Mouse (Mus musculus): ENCODE measurements around the gene Vmn1r41. TPM values are rescaled to one million over a fixed set of nuclear protein-coding genes. Genes with fewer than 3 reads are reported as not detected.

Gene Vmn1r41
- polyA plus RNA-seq (2011; ENCODE audit: insufficient read depth, insufficient read length, low replicate concordance, missing spikeins), result not detected in 2 replicates

DNA sequence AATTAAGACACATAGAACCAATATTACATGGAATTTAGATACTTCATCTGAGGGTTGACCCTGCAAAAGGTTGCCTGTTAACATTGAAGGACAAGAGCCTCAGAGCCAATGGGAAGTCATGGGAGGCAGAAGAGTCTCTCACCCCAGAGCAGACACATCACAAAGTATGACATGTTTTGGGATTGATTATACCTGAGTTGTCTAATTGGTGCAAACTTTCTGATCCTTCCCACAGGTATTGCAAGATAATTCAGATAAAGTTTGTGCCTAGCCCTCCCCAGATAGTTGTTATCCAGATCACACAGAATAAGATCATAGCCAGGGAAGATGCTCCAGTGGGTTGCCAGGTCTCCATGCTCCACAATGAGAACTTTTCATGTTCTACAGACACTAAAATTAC, at the start of gene Vmn1r41:
Gene Vmn1r41 (plus strand): TSS at position 301 of the 400 bp plus-strand sequence.
- Histone ChIP-seq H3K4me1 (ENCODE audit: control insufficient read depth, insufficient read depth, low read length) (no peaks in the 10 kb centered on the region), H3K27ac (ENCODE audit: control insufficient read depth, insufficient read depth, low read depth, low read length, poor library complexity) (no peak within 1 kb of the TSS), H3K4me3 (replicated peaks; ENCODE audit: control insufficient read depth, low read depth, low read length) (no peak within 1 kb of the TSS)
- TF ChIP-seq POLR2A (IDR thresholded peaks at IDR 0.05; ENCODE audit: borderline replicate concordance, control insufficient read depth, low read depth, low read length), result no peak
- TF ChIP-seq CTCF (IDR thresholded peaks at IDR 0.05; ENCODE audit: control insufficient read depth, insufficient read depth, low read length), result no peak

DNA sequence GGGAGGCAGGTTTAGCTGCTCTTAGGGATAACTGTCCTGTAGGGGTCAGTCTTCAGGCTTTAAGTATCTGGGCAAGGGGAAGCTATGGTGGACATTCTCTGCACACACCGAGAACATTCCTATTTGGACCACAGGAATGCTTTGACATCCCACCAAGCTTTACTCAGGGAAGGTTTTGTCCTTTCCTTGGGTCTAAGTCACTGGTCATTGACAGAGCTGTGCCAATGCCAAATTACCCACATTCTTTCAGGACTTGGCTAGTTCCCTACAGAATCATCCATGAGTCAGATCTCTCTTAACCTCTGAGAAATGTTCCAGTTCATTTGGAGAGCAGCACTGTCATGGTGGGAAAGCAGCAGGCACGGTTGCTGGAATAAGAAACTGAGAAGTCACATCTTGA, 33.9 kb upstream of the Vmn1r41 start:
- 72% methylated on average over 2 of the region's 2 CpGs for WGBS
- Histone ChIP-seq H3K4me1 (ENCODE audit: control insufficient read depth, insufficient read depth, low read length) (no peaks in the 10 kb centered on the region), H3K4me3 (replicated peaks; ENCODE audit: control insufficient read depth, low read depth, low read length) (no peak overlapping the region), H3K27ac (ENCODE audit: control insufficient read depth, insufficient read depth, low read depth, low read length, poor library complexity) (no peak overlapping the region)
- TF ChIP-seq POLR2A (IDR thresholded peaks at IDR 0.05; ENCODE audit: borderline replicate concordance, control insufficient read depth, low read depth, low read length), result no peak
- no peak for TF ChIP-seq CTCF (IDR thresholded peaks at IDR 0.05; ENCODE audit: control insufficient read depth, insufficient read depth, low read length)

DNA sequence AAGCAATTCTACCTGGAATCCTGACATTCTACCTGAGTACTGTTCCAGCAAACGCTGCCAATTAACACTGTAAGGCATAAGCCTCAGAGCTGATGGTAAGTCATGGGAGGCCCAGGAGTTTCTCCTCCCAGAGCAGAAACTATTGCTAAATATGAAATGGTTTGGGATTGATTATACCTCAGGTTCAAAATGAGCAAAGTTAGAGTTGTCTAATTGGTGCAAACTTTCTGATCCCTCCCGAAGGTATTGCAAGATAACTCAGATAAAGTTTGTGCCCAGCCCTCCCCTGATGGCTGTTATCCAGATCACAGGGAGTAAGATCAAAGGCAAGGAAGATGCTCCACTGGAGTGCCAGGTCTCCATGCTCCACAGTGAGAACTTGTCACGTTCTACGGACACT, 33.3 kb upstream of the Vmn1r41 start, which contains the start of gene Vmn1r40:
Gene Vmn1r40 (plus strand): TSS at position 301 of the 400 bp plus-strand sequence.
- H3K4me1 ChIP-seq (ENCODE audit: control insufficient read depth, insufficient read depth, low read length), result no peaks in the 10 kb centered on the region
- WGBS, result 69% methylated on average over 4 of the region's 4 CpGs

DNA sequence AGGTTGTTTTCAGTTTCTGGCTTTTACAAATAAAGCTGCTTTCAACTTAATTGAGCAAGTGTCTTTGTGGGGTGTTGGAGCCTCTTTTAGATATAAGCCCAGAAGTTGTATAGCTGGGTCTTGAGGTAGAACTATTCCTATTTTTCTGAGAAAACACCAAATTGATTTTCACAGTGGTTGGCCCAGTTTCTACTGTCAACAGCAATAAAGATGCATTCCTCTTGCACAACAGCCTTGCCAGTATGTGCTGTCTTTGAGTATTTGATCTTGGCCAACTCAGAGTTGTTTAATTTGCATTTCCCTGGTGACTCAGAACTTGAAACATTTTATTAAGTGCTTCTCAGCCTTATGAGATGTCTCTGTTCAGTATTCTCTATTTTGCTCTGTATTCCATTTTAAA, 22.5 kb upstream of the Vmn1r41 start:
- H3K4me3 ChIP-seq (replicated peaks; ENCODE audit: control insufficient read depth, low read depth, low read length), result no peak overlapping the region
- H3K27ac ChIP-seq (ENCODE audit: control insufficient read depth, insufficient read depth, low read depth, low read length, poor library complexity), result no peak overlapping the region
- TF ChIP-seq CTCF (IDR thresholded peaks at IDR 0.05; ENCODE audit: control insufficient read depth, insufficient read depth, low read length) (no peak), POLR2A (IDR thresholded peaks at IDR 0.05; ENCODE audit: borderline replicate concordance, control insufficient read depth, low read depth, low read length) (no peak)
- no peaks in the 10 kb centered on the region for H3K4me1 ChIP-seq (ENCODE audit: control insufficient read depth, insufficient read depth, low read length)

More for the DNA sequence above, 33.3 kb upstream of the Vmn1r41 start, which contains the start of gene Vmn1r40:
- H3K27ac ChIP-seq (ENCODE audit: control insufficient read depth, insufficient read depth, low read depth, low read length, poor library complexity), result no peak within 1 kb of the TSS
- no peak within 1 kb of the TSS for H3K4me3 ChIP-seq (replicated peaks; ENCODE audit: control insufficient read depth, low read depth, low read length)
- no peak for TF ChIP-seq POLR2A (IDR thresholded peaks at IDR 0.05; ENCODE audit: borderline replicate concordance, control insufficient read depth, low read depth, low read length)
- TF ChIP-seq CTCF (IDR thresholded peaks at IDR 0.05; ENCODE audit: control insufficient read depth, insufficient read depth, low read length), result no peak

DNA sequence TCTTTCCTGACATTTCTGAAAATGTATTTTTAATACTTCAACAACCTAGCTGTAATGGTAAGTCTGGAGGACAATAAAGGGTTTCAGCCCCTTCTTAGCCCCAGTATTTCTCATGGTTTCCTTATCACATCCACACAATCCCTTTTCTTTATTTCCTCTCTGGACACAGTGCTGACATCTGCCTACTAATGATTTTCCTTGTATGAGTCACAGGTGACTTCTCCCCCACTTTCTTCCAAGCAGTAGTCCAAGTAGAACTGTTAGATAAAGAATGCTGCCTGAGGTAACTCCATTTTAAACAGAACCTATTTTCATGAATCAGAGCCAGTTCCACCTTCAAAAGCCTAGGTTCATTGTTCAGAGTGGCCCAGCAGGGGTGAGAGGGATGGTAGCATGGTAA, 2.2 kb downstream of the Vmn1r41 start:
- no peaks in the 10 kb centered on the region for H3K4me1 ChIP-seq (ENCODE audit: control insufficient read depth, insufficient read depth, low read length)
- no peak overlapping the region for H3K27ac ChIP-seq (ENCODE audit: control insufficient read depth, insufficient read depth, low read depth, low read length, poor library complexity)
- TF ChIP-seq POLR2A (IDR thresholded peaks at IDR 0.05; ENCODE audit: borderline replicate concordance, control insufficient read depth, low read depth, low read length), result no peak
- no peak for TF ChIP-seq CTCF (IDR thresholded peaks at IDR 0.05; ENCODE audit: control insufficient read depth, insufficient read depth, low read length)
- H3K4me3 ChIP-seq (replicated peaks; ENCODE audit: control insufficient read depth, low read depth, low read length), result no peak overlapping the region

DNA sequence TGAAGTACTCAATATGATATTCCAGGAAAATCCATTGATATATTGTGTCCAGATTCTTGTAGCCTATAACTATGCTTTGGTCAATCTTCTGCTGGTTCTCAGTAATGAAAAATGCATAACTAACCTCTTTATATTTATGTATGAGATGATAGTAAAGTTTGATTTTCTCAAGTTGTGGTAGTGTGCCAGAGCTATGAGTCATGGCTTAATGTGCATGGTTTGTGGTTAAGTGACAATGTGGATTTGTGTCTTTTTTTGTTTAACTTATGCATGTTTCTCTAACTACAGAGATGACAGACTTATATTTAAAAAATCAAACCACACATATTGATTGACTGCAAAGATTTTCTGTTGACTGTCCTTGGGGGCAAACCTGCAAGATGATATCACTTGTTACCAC, 49.7 kb downstream of the Vmn1r41 start:
- H3K27ac ChIP-seq (ENCODE audit: control insufficient read depth, insufficient read depth, low read depth, low read length, poor library complexity), result no peak overlapping the region
- TF ChIP-seq CTCF (IDR thresholded peaks at IDR 0.05; ENCODE audit: control insufficient read depth, insufficient read depth, low read length) (no peak), POLR2A (IDR thresholded peaks at IDR 0.05; ENCODE audit: borderline replicate concordance, control insufficient read depth, low read depth, low read length) (no peak)
- no peak overlapping the region for H3K4me3 ChIP-seq (replicated peaks; ENCODE audit: control insufficient read depth, low read depth, low read length)
- no peaks in the 10 kb centered on the region for H3K4me1 ChIP-seq (ENCODE audit: control insufficient read depth, insufficient read depth, low read length)

Other genes with a start within 250 kb of the Vmn1r41 start
- gene Chchd6, start 145.1 kb upstream of the Vmn1r41 start, polyA plus RNA-seq (2011; ENCODE audit: insufficient read depth, insufficient read length, low replicate concordance, missing spikeins), result 7.3 and 7.8 TPM in 2 replicates
- gene Txnrd3, start 96.8 kb upstream of the Vmn1r41 start, polyA plus RNA-seq (2011; ENCODE audit: insufficient read depth, insufficient read length, low replicate concordance, missing spikeins), result 1.00 and 1.1 TPM in 2 replicates
- gene Vmn1r40, start 33.2 kb upstream of the Vmn1r41 start, polyA plus RNA-seq (2011; ENCODE audit: insufficient read depth, insufficient read length, low replicate concordance, missing spikeins), result not detected in 2 replicates
- not detected in 2 replicates for gene Vmn1r42, start 135.6 kb downstream of the Vmn1r41 start, polyA plus RNA-seq (2011; ENCODE audit: insufficient read depth, insufficient read length, low replicate concordance, missing spikeins)
- not detected in 2 replicates for gene Vmn1r43, start 135.6 kb downstream of the Vmn1r41 start, polyA plus RNA-seq (2011; ENCODE audit: insufficient read depth, insufficient read length, low replicate concordance, missing spikeins)
- not detected in 2 replicates for gene Vmn1r44, start 142.9 kb downstream of the Vmn1r41 start, polyA plus RNA-seq (2011; ENCODE audit: insufficient read depth, insufficient read length, low replicate concordance, missing spikeins)
- gene Vmn1r45, start 199.8 kb downstream of the Vmn1r41 start, polyA plus RNA-seq (2011; ENCODE audit: insufficient read depth, insufficient read length, low replicate concordance, missing spikeins), result not detected in 2 replicates
- not detected in 2 replicates for gene Vmn1r46, start 228.5 kb downstream of the Vmn1r41 start, polyA plus RNA-seq (2011; ENCODE audit: insufficient read depth, insufficient read length, low replicate concordance, missing spikeins)

Data from bone marrow, adult 2 months (tissue).